Mouse (Mus musculus): ENCODE measurements at regions not wholly inside any gene's neighbourhood (a gene's known extent, or its start where the extent isn't known, plus 50 kb on each side); places are given as distances from the start of the nearest gene placed in this dataset.
A peak's percentile ranks its signal among the peaks of the same experiment; 100 is the strongest.
"Not testable (repeated sequence)": the region's sequence is repeated elsewhere in the genome, so short reads cannot be mapped to it uniquely, and the experiment has no call there.

- Histone ChIP-seq H3K27me3 (ENCODE audit: insufficient read depth, poor library complexity, severe bottlenecking) (no peaks in the 10 kb centered on the region), H3K4me1 (replicated peaks) (no peaks in the 10 kb centered on the region), H3K9me3 (no peaks in the 10 kb centered on the region), H3K4me3 (no peak overlapping the region), H3K27ac (no peak overlapping the region), H3K36me3 (no peaks in the 10 kb centered on the region)
- 77% methylated on average over 1 of the region's 1 CpGs for WGBS
- DNase-seq (ENCODE audit: low spot score), result no peak
Measured at GRCm38 (mm10) chr14:48779327-48779726, 105.7 kb upstream of the Otx2 start.

DNA sequence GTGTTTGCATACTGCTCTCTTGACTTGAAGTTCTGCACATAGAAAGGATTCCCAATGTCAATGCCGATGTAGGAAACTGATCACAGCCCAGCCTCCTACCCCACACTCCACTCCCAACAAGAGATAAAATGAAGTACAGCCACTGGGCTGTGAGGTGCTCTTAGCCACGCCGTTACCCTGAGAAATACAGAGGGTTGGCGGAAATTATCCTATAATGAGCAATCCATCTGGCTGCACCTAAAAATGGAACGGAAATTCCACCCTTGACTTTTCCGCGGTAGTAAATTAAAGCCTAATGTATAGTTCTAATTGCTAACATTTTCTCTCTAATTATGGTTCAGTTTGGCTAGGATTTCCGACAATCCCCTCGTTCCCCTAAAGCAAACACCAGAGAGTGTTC is 97.2 kb upstream of the Otx2 start:
- Histone ChIP-seq H3K27me3 (ENCODE audit: insufficient read depth, poor library complexity, severe bottlenecking) (no peaks in the 10 kb centered on the region), H3K36me3 (no peaks in the 10 kb centered on the region), H3K4me1 (replicated peaks) (no peaks in the 10 kb centered on the region), H3K27ac (no peak overlapping the region), H3K9me3 (no peaks in the 10 kb centered on the region), H3K4me3 (no peak overlapping the region)
- 90% methylated on average over 9 of the region's 9 CpGs for WGBS
- no peak for DNase-seq (ENCODE audit: low spot score)

- no peaks in the 10 kb centered on the region for H3K27me3 ChIP-seq (ENCODE audit: insufficient read depth, poor library complexity, severe bottlenecking)
- H3K4me1 ChIP-seq (replicated peaks), result peaks cover 9% of the 10 kb centered on the region
- H3K36me3 ChIP-seq, result no peaks in the 10 kb centered on the region
- H3K9me3 ChIP-seq, result no peaks in the 10 kb centered on the region
- no peak overlapping the region for H3K4me3 ChIP-seq
- no peak for DNase-seq (ENCODE audit: low spot score)
- WGBS, result 90% methylated on average over 5 of the region's 5 CpGs
- no peak overlapping the region for H3K27ac ChIP-seq
Measured at GRCm38 (mm10) chr14:48762691-48763090, 89.1 kb upstream of the Otx2 start.

DNA sequence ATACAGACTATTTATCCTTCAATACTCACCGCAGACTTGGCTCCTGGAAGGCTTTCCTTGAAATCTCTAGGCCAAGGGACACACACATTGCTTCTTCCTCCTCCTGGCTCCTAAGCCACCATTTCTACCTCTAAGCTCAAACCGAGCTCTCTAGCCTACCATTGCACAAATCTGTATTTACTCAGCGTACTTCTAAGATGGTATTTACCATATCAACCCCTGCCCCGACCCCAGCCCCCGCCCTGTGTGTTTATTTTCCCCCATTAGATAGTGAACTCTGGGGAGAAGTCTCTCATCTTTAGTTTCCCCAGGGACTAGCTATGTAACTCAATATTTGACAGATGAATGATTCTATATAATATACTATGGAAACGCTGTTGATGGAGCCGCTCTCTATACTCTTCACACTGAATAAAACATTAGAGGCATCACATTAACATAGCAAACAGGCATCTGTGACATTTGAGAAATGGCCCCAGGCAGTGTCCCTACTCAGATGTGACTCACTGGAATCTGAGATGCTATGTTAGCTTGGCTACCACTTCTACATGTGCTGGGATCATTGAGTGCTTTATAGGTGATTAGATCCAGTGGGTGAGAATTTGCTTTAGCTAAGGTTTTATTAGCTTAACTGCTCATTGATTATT is 87.5 kb upstream of the Otx2 start:
- WGBS, result 57% methylated on average over 7 of the region's 7 CpGs
- no peaks in the 10 kb centered on the region for H3K9me3 ChIP-seq

DNA sequence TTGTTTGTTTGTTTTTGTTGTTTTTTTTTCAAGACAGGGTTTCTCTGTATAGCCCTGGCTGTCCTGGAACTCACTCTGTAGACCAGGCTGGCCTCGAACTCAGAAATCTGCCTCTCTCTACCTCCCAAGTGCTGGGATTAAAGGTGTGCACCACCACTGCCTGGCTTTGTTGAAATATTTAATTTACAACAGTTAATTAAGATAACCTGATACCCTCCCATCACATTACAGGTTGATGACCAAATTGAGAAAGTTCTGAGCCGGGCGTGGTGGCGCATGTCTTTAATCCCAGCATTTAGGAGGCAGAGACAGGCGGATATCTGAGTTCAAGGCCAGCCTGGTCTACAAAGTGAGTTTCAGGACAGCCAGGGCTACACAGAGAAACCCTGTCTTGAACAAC is 81.5 kb upstream of the Otx2 start:
- 95% methylated on average over 5 of the region's 5 CpGs for WGBS
- H3K27me3 ChIP-seq (ENCODE audit: insufficient read depth, poor library complexity, severe bottlenecking), result peaks cover 42% of the 10 kb centered on the region
- H3K4me1 ChIP-seq (replicated peaks), result peaks cover 41% of the 10 kb centered on the region
- H3K4me3 ChIP-seq; H3K9me3 ChIP-seq; DNase-seq (ENCODE audit: low spot score); H3K36me3 ChIP-seq; H3K27ac ChIP-seq: not testable (repeated sequence)

More for the DNA sequence above, 87.5 kb upstream of the Otx2 start:
- no peaks in the 10 kb centered on the region for H3K27me3 ChIP-seq (ENCODE audit: insufficient read depth, poor library complexity, severe bottlenecking)
- peaks cover 9% of the 10 kb centered on the region for H3K4me1 ChIP-seq (replicated peaks)
- no peak overlapping the region for H3K27ac ChIP-seq
- no peak overlapping the region for H3K4me3 ChIP-seq
- H3K36me3 ChIP-seq, result no peaks in the 10 kb centered on the region
- DNase-seq (ENCODE audit: low spot score), result peak; percentile 12

DNA sequence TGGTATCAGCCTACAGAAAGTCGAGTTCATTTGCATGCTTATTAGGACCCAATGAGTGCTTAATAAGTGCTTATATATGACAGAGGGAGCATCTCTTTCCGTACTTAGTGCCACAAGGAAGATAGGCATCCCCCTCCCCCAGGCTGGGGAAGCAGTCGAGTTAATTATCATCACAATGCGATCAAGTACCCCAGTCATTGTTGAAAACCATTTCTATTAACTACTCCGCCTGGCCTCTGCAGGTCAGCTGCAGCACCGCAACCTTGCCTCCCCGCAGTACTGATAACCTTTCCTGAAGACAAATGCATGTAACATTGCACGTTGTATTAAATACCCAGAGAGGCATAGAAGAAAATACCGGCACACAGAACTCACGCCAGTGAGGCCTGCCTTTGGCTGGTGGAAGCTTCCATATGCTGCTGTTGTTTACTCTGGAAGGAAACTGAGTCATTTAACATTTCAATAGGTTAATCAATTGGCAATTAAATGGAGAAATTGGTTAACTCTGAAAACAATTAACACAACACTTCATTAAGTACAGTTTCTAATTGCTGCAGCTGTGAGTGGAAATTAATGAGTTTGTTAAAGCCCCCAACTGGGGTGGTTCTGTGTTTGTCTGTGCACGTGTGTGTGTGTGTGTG is 80.6 kb upstream of the Otx2 start:
- WGBS, result 13% methylated on average over 11 of the region's 11 CpGs
- peak; percentile 35 for DNase-seq (ENCODE audit: low spot score)
- peak overlapping the region; percentile 81 for H3K27ac ChIP-seq
- peaks cover 49% of the 10 kb centered on the region for H3K27me3 ChIP-seq (ENCODE audit: insufficient read depth, poor library complexity, severe bottlenecking)
- no peaks in the 10 kb centered on the region for H3K36me3 ChIP-seq
- H3K4me3 ChIP-seq, result peak overlapping the region; percentile 16
- peaks cover 41% of the 10 kb centered on the region for H3K4me1 ChIP-seq (replicated peaks)
- H3K9me3 ChIP-seq, result no peaks in the 10 kb centered on the region

- 13% methylated on average over 10 of the region's 10 CpGs for WGBS
- Histone ChIP-seq H3K36me3 (no peaks in the 10 kb centered on the region), H3K27ac (peak overlapping the region; percentile 81), H3K4me3 (no peak overlapping the region), H3K4me1 (replicated peaks) (peaks cover 41% of the 10 kb centered on the region), H3K27me3 (ENCODE audit: insufficient read depth, poor library complexity, severe bottlenecking) (peaks cover 53% of the 10 kb centered on the region), H3K9me3 (no peaks in the 10 kb centered on the region)
- DNase-seq (ENCODE audit: low spot score), result peak; percentile 16
Measured at GRCm38 (mm10) chr14:48753517-48754079, 80.0 kb upstream of the Otx2 start.

DNA sequence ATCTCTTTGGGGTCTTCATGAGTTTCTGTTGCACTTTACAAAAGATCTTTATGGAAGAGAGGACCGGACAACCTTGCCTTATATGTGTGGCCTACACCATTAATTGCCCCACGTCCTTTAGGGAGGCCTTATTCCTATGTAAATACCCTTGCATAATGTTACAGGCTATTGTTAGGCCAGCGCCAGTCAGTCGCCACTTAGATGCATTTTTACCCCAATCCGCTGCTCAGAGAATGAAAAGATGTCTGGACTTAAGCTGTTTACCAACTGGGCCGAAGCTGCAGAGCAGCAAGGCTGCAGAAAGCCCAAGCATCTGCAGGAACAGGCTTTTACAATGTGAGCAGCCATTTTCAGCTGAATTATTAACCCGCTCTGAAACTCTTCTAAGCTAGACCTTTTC is 79.5 kb upstream of the Otx2 start:
- peak overlapping the region; percentile 81 for H3K27ac ChIP-seq
- H3K4me1 ChIP-seq (replicated peaks), result peaks cover 41% of the 10 kb centered on the region
- no peaks in the 10 kb centered on the region for H3K36me3 ChIP-seq
- peaks cover 53% of the 10 kb centered on the region for H3K27me3 ChIP-seq (ENCODE audit: insufficient read depth, poor library complexity, severe bottlenecking)
- no peaks in the 10 kb centered on the region for H3K9me3 ChIP-seq
- DNase-seq (ENCODE audit: low spot score), result peak; percentile 15
- 22% methylated on average over 7 of the region's 7 CpGs for WGBS
- H3K4me3 ChIP-seq, result no peak overlapping the region

- Histone ChIP-seq H3K4me3 (peak overlapping the region; percentile 38), H3K27ac (peak overlapping the region; percentile 81), H3K36me3 (no peaks in the 10 kb centered on the region), H3K9me3 (no peaks in the 10 kb centered on the region), H3K27me3 (ENCODE audit: insufficient read depth, poor library complexity, severe bottlenecking) (peaks cover 53% of the 10 kb centered on the region), H3K4me1 (replicated peaks) (peaks cover 41% of the 10 kb centered on the region)
- DNase-seq (ENCODE audit: low spot score), result no peak
- WGBS, result 21% methylated on average over 8 of the region's 8 CpGs
Measured at GRCm38 (mm10) chr14:48752579-48752905, 78.9 kb upstream of the Otx2 start.

- Histone ChIP-seq H3K9me3 (no peaks in the 10 kb centered on the region), H3K4me1 (replicated peaks) (peaks cover 41% of the 10 kb centered on the region), H3K36me3 (no peaks in the 10 kb centered on the region), H3K27ac (peak overlapping the region; percentile 81), H3K4me3 (peak overlapping the region; percentile 38), H3K27me3 (ENCODE audit: insufficient read depth, poor library complexity, severe bottlenecking) (peaks cover 53% of the 10 kb centered on the region)
- 12% methylated on average over 18 of the region's 18 CpGs for WGBS
- DNase-seq (ENCODE audit: low spot score), result peak; percentile 26
Measured at GRCm38 (mm10) chr14:48751751-48752578, 78.3 kb upstream of the Otx2 start.

DNA sequence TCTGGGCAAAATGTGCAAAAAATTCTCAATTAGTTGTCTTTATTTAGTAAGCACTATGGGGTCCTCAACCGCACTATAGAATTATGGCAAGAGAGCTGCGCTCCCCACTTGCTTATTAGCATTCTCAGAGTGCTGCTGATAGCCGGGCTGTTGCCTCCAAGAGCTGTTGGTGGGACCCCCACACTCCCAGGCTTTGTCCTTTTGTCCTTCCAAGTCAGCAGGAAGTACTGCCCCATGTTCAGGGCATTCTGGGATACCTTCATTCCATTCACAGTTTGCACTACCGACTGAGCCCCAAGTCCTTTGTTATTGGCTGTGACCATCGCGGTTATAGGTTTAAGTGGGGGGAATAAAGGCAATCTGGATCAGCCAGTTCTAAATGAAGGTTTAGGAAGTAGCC is 77.4 kb upstream of the Otx2 start:
- Histone ChIP-seq H3K9me3 (no peaks in the 10 kb centered on the region), H3K4me3 (no peak overlapping the region), H3K36me3 (no peaks in the 10 kb centered on the region), H3K4me1 (replicated peaks) (peaks cover 41% of the 10 kb centered on the region), H3K27ac (peak overlapping the region; percentile 66), H3K27me3 (ENCODE audit: insufficient read depth, poor library complexity, severe bottlenecking) (peaks cover 53% of the 10 kb centered on the region)
- WGBS, result 15% methylated on average over 6 of the region's 6 CpGs
- DNase-seq (ENCODE audit: low spot score), result peak; percentile 25

- Histone ChIP-seq H3K36me3 (no peaks in the 10 kb centered on the region), H3K27me3 (ENCODE audit: insufficient read depth, poor library complexity, severe bottlenecking) (peaks cover 47% of the 10 kb centered on the region), H3K9me3 (no peaks in the 10 kb centered on the region), H3K4me3 (no peak overlapping the region), H3K4me1 (replicated peaks) (peaks cover 34% of the 10 kb centered on the region), H3K27ac (no peak overlapping the region)
- 93% methylated on average over 12 of the region's 12 CpGs for WGBS
- no peak for DNase-seq (ENCODE audit: low spot score)
Measured at GRCm38 (mm10) chr14:48748976-48749375, 75.4 kb upstream of the Otx2 start.

GRCm38 (mm10) chr14:48747936-48748335 is 74.3 kb upstream of the Otx2 start:
- Histone ChIP-seq H3K27ac (no peak overlapping the region), H3K4me1 (replicated peaks) (peaks cover 23% of the 10 kb centered on the region), H3K9me3 (no peaks in the 10 kb centered on the region), H3K36me3 (no peaks in the 10 kb centered on the region), H3K27me3 (ENCODE audit: insufficient read depth, poor library complexity, severe bottlenecking) (peaks cover 37% of the 10 kb centered on the region), H3K4me3 (no peak overlapping the region)
- 89% methylated on average over 1 of the region's 1 CpGs for WGBS
- no peak for DNase-seq (ENCODE audit: low spot score)

Measured in hindbrain, embryonic 10.5 days (tissue).